Mouse (Mus musculus): Measurements from ENCODE around the gene Klhdc1. TPM values are rescaled to one million over a fixed set of nuclear protein-coding genes. Genes with fewer than 3 reads are reported as not detected.

The Klhdc1 gene
- total and polyA plus RNA-seq, 3 experiments, result 0.48 to 8.7 (median 6.6) TPM

GRCm38 (mm10) chr12:69296511-69297410 is 55.8 kb downstream of the Klhdc1 start, which contains the start of gene Klhdc2:
TSS of gene Klhdc2 (plus strand) at chr12:69296681.
- peak; percentile 92 for DNase-seq

GRCm38 (mm10) chr12:69297411-69298150 is 56.6 kb downstream of the Klhdc1 start:
- DNase-seq, result no peak

- no peak for DNase-seq
These were observed 57.3 kb downstream of the Klhdc1 start for GRCm38 (mm10) chr12:69298281-69298680.

DNA sequence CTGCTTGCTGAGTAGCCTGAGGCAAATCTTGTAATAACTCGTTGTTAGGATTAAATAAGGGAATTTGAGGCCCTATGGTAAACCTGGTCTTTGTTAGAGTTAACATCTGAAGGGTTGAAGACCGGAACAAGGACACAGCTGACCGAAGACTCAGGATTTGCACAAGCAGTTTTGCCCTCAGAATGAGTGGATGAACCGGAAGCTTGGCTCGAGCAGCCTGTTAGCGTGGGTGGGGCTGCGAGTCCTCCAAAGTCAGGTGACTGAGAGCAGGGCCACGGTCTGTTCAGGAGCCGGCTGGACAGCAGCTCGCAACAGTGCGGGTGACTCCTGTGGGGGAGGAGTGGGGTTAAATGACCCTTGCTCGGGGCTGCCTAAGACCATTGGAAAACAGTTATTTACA is 58.3 kb downstream of the Klhdc1 start:
- DNase-seq, result peak; percentile 74

GRCm38 (mm10) chr12:69299831-69300230 is 58.9 kb downstream of the Klhdc1 start:
- DNase-seq, result no peak

DNA sequence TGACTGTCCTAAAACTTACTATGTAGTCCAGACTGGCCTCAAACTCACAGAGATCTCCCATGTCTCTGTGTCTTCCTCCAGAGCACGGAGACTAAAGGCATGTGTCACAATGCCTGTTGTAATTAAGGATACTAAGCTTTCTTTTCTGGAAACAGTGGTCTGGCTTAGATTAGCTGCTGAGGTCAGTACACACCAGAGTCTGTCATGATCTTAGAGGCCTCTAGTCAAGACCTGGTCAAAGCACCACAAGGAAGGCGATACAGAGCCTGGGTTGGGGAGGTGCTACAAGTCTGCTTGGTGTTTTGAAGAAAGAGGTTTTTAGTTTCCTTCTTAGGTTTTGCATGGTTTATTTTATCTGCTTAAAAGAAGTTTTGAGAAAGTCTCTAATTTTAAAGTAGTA is 59.4 kb downstream of the Klhdc1 start:
- no peak for DNase-seq

DNA sequence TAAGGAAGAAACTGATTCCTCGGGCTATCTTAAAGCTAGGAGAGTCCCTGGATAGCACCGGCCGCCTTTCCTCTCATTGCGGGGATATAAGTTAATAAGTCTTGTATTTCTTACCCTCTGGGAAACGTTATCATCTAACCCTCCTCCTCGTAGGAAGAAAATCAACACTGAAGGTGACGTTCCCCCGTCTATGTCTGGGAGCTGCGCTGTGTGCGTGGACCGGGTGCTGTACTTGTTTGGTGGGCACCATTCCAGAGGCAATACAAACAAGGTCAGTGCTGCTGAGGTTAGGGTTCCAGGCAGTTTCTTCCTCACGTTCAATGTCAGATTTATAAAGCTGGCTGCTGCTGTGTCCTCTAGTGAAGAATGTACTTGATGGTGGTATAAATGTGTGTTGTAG is 61.2 kb downstream of the Klhdc1 start:
- DNase-seq, result peak; percentile 49

DNA sequence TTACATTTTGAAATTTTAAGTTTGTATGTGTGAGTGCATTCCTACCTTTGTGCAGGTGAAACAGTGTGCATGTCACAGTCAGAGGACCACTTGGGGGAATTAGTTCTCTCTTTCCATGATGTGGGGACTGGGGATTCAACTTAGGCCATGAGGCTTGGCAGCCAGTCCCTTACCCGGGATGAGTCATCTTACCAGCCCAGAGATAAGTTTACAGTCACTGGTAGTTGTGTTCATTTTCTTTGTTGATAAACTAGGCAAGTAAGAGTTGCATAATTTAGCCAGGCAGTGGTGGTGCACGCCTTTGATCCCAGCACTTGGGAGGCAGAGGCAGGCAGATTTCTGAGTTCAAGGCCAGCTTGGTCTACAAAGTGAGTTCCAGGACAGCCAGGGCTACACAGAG is 63.1 kb downstream of the Klhdc1 start:
- DNase-seq, result no peak

- no peak for DNase-seq
These were observed 65.4 kb downstream of the Klhdc1 start for GRCm38 (mm10) chr12:69306333-69306732.

DNA sequence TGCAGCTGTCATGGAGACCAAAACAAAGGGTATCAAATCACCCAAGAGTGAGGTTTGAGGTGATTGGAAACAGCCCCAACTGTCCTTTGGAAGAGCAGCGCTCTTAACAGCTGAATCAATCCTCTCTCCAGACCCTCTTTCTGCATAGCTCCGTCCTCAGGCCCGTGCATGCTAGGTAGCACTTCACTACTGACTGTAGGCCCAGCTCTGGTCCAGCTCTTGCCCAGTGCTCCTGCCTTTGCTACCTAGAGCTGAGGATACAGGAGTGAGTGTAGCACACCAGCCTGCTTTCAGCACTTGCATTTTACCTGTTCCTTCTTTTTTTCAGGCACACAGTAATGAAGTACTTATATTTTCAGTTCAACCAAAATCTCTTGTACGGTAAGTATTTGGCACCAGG is 68.7 kb downstream of the Klhdc1 start:
- DNase-seq, result no peak

DNA sequence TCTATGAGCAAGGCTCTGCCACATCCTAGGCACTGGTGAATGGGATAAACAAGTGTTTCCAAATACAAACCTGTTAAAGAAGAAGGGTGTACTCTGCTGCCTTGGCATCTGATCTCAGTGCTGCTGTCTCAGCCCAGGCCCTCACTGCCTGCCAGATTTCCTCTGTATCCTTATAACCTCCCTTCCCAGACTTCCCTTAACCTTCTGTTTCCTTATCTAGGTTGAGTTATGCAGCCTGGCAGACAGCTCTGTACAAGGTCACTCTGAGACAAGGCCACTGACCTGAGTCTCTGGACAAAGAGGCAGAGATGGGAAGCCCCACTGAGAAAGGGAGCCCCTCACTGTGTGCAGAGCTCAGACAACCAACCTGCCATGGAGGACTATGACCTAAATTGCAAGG is 77.5 kb downstream of the Klhdc1 start:
- peak; percentile 25 for DNase-seq

- DNase-seq, result no peak
These were observed 90.2 kb downstream of the Klhdc1 start for GRCm38 (mm10) chr12:69331187-69331586.

DNA sequence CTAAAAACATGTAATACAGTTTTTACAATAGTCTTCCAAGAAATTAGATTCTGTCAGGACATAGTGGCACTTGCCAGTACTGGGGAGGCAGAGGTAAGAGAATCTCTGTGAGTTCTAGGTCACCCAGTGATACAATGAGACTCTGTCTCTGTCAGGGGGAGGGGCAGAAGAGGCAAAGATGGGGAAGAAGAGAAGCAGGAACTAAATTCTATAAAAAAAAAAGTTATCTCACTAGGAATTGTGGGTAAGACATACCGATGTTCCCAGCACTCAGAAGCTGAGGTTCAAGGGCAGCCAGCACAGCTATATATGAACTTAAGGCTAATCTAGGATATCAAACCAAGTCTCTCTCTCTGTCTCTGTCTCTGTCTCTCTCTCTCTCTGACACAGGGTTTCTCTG is 91.2 kb downstream of the Klhdc1 start:
- no peak for DNase-seq

- DNase-seq, result peak; percentile 10
These were observed 92.6 kb downstream of the Klhdc1 start for GRCm38 (mm10) chr12:69333547-69333946.

Other genes with a start within 250 kb of the Klhdc1 start
- gene Rps29, start 82.0 kb upstream of the Klhdc1 start, total RNA-seq (2021), result 1,000 to 10,000 TPM; 1,031 to 1,526 TPM
- gene Rps29, start 82.0 kb upstream of the Klhdc1 start, polyA plus RNA-seq (2012; rRNA removed), result 962 and 1,016 TPM in 2 replicates
- under 1 TPM in 1 of 2 experiments, not detected in 1; 0.17 TPM for gene Lrr1, start 72.4 kb upstream of the Klhdc1 start, total RNA-seq (2021)
- gene Lrr1, start 72.4 kb upstream of the Klhdc1 start, polyA plus RNA-seq (2012; rRNA removed), result 0.64 TPM in 1 of 2 replicates, not detected in the other
- gene Rpl36al, start 57.1 kb upstream of the Klhdc1 start, total RNA-seq (2021), result 100 to 1,000 TPM; 629 to 634 TPM
- gene Rpl36al, start 57.1 kb upstream of the Klhdc1 start, polyA plus RNA-seq (2012; rRNA removed), result 14.6 and 16.0 TPM in 2 replicates
- gene Mgat2, start 57.0 kb upstream of the Klhdc1 start, total RNA-seq (2021), result 10 to 100 TPM; 45.6 to 60.8 TPM
- 26.7 and 29.5 TPM in 2 replicates for gene Mgat2, start 57.0 kb upstream of the Klhdc1 start, polyA plus RNA-seq (2012; rRNA removed)
- 1 to 10 TPM; 4.1 to 7.3 TPM for gene Gm49383, start 44.1 kb upstream of the Klhdc1 start, total RNA-seq (2021)
- gene Gm49383, start 44.1 kb upstream of the Klhdc1 start, polyA plus RNA-seq (2012; rRNA removed), result 2.3 and 2.6 TPM in 2 replicates
- under 1 TPM; 0.89 to 0.97 TPM for gene Dnaaf2, start 42.7 kb upstream of the Klhdc1 start, total RNA-seq (2021)
- 1.1 and 1.6 TPM in 2 replicates for gene Dnaaf2, start 42.7 kb upstream of the Klhdc1 start, polyA plus RNA-seq (2012; rRNA removed)
- gene Gm49384, start 36.9 kb upstream of the Klhdc1 start, total RNA-seq (2021), result 1 to 10 TPM; 4.1 to 5.7 TPM
- gene Gm49384, start 36.9 kb upstream of the Klhdc1 start, polyA plus RNA-seq (2012; rRNA removed), result 0.16 TPM in 1 of 2 replicates, not detected in the other
- gene Pole2, start 13.0 kb upstream of the Klhdc1 start, total RNA-seq (2021), result 1 to 10 TPM; 1.4 to 3.8 TPM
- gene Pole2, start 13.0 kb upstream of the Klhdc1 start, polyA plus RNA-seq (2012; rRNA removed), result 0.76 and 0.88 TPM in 2 replicates
- 10 to 100 TPM; 41.6 to 66.7 TPM for gene Klhdc2, start 55.5 kb downstream of the Klhdc1 start, total RNA-seq (2021)
- gene Klhdc2, start 55.5 kb downstream of the Klhdc1 start, polyA plus RNA-seq (2012; rRNA removed), result 69.8 and 83.5 TPM in 2 replicates
- 10 to 100 TPM; 40.8 to 41.5 TPM for gene Nemf, start 116.0 kb downstream of the Klhdc1 start, total RNA-seq (2021)
- gene Nemf, start 116.0 kb downstream of the Klhdc1 start, polyA plus RNA-seq (2012; rRNA removed), result 0.61 and 0.86 TPM in 2 replicates
- gene Arf6, start 131.0 kb downstream of the Klhdc1 start, total RNA-seq (2021), result 100 to 1,000 TPM; 112 to 123 TPM
- 123 and 157 TPM in 2 replicates for gene Arf6, start 131.0 kb downstream of the Klhdc1 start, polyA plus RNA-seq (2012; rRNA removed)
- 1 to 10 TPM; 1.2 TPM for gene Gm9887, start 131.3 kb downstream of the Klhdc1 start, total RNA-seq (2021)
- gene Gm9887, start 131.3 kb downstream of the Klhdc1 start, polyA plus RNA-seq (2012; rRNA removed), result 3.8 and 3.9 TPM in 2 replicates